Mouse (Mus musculus): ENCODE data around the gene Akt1s1.

- TF ChIP-seq CTCF (IDR thresholded peaks at IDR 0.05; ENCODE audit: extremely low read depth, insufficient read length, insufficient replicate concordance, low read depth, low read length) (no peak), POLR2A (IDR thresholded peaks at IDR 0.05; ENCODE audit: low read depth, low read length) (no peak)
Observed at GRCm38 (mm10) chr7:44877833-44878232, 29.0 kb downstream of the Akt1s1 start.
